Mouse (Mus musculus): ENCODE results near the gene Itgav. TPM values are rescaled to one million over a fixed set of nuclear protein-coding genes. Genes with fewer than 3 reads are reported as not detected.

The Itgav gene
- total and polyA plus RNA-seq, 3 experiments, result 6.5 to 7.2 TPM; not detected in 1

- no peak for DNase-seq (ENCODE audit: low read depth, low spot score)
- Histone ChIP-seq H3K36me3 (ENCODE audit: control insufficient read depth in 1 of 2, insufficient read depth in 2 of 2, low read length in 2 of 2) (peaks cover 0 to 2% of the 10 kb centered on the region in 2 experiments; a peak in 2 of 4 replicates), H3K4me1 (ENCODE audit: control insufficient read depth in 1 of 2, insufficient read depth in 2 of 2, low read length in 2 of 2) (no peaks in the 10 kb centered on the region), H3K9me3 (replicated peaks; ENCODE audit: insufficient read depth, low read length) (no peaks in the 10 kb centered on the region), H3K27ac (ENCODE audit: control insufficient read depth, low read depth, low read length) (no peak overlapping the region), H3K4me3 (ENCODE audit: control insufficient read depth in 1 of 2, insufficient read depth in 1 of 2, low read depth in 2 of 2, low read length in 2 of 2) (no peak overlapping the region), H3K79me2 (ENCODE audit: control insufficient read depth, insufficient read depth, low read length, poor library complexity) (no peaks in the 10 kb centered on the region), H3K9ac (ENCODE audit: control insufficient read depth, low read depth, low read length, poor library complexity, severe bottlenecking) (no peak overlapping the region), H3K27me3 (ENCODE audit: control insufficient read depth in 1 of 2, insufficient read depth in 2 of 2, low read length in 2 of 2) (no peaks in the 10 kb centered on the region)
- TF ChIP-seq JUND (IDR thresholded peaks at IDR 0.05; ENCODE audit: low read depth, low read length) (no peak), ZC3H11A (IDR thresholded peaks at IDR 0.05; ENCODE audit: low read depth, low read length) (no peak), ZKSCAN1 (IDR thresholded peaks at IDR 0.05; ENCODE audit: low read depth, low read length) (no peak), POLR2AphosphoS2 (IDR thresholded peaks at IDR 0.05; ENCODE audit: low read length) (no peak), MAZ (IDR thresholded peaks at IDR 0.05; ENCODE audit: low read depth, low read length) (no peak), TAL1 (IDR thresholded peaks at IDR 0.05; ENCODE audit: low read length) (no peak), NELFE (IDR thresholded peaks at IDR 0.05; ENCODE audit: low read depth, low read length) (no peak), CTCF (IDR thresholded peaks at IDR 0.05 in 2 of 3, conservative IDR thresholded peaks at IDR 0.05 in 1 of 3; ENCODE audit: control insufficient read depth in 1 of 3, insufficient read depth in 1 of 3, low read depth in 2 of 3, low read length in 3 of 3, poor library complexity in 1 of 3, severe bottlenecking in 1 of 3) (no peak), POLR2A (IDR thresholded peaks at IDR 0.05; ENCODE audit: control insufficient read depth in 1 of 2, insufficient read depth in 1 of 2, low read depth in 1 of 2, low read length in 2 of 2, poor library complexity in 1 of 2) (no peak), KAT2A (conservative IDR thresholded peaks at IDR 0.05; ENCODE audit: low read depth, low read length) (no peak), MYC (IDR thresholded peaks at IDR 0.05; ENCODE audit: low read depth, low read length) (no peak), ETS1 (IDR thresholded peaks at IDR 0.05; ENCODE audit: low read depth, low read length) (no peak), SIN3A (IDR thresholded peaks at IDR 0.05; ENCODE audit: low read length) (no peak), HCFC1 (IDR thresholded peaks at IDR 0.05; ENCODE audit: low read depth, low read length) (no peak), GATA1 (IDR thresholded peaks at IDR 0.05; ENCODE audit: low read depth, low read length) (no peak)
These were observed 48.5 kb upstream of the Itgav start for GRCm38 (mm10) chr2:83675681-83676080.

- Histone ChIP-seq H3K27me3 (ENCODE audit: control insufficient read depth in 1 of 2, insufficient read depth in 2 of 2, low read length in 2 of 2) (no peaks in the 10 kb centered on the region), H3K36me3 (ENCODE audit: control insufficient read depth in 1 of 2, insufficient read depth in 2 of 2, low read length in 2 of 2) (peaks cover 0 to 2% of the 10 kb centered on the region in 2 experiments; a peak in 2 of 4 replicates), H3K9ac (ENCODE audit: control insufficient read depth, low read depth, low read length, poor library complexity, severe bottlenecking) (no peak overlapping the region), H3K4me1 (ENCODE audit: control insufficient read depth in 1 of 2, insufficient read depth in 2 of 2, low read length in 2 of 2) (no peaks in the 10 kb centered on the region), H3K4me3 (ENCODE audit: control insufficient read depth in 1 of 2, insufficient read depth in 1 of 2, low read depth in 2 of 2, low read length in 2 of 2) (no peak overlapping the region), H3K9me3 (replicated peaks; ENCODE audit: insufficient read depth, low read length) (no peaks in the 10 kb centered on the region), H3K27ac (ENCODE audit: control insufficient read depth, low read depth, low read length) (no peak overlapping the region), H3K79me2 (ENCODE audit: control insufficient read depth, insufficient read depth, low read length, poor library complexity) (no peaks in the 10 kb centered on the region)
- DNase-seq (ENCODE audit: low read depth, low spot score), result no peak
- TF ChIP-seq POLR2AphosphoS5 (IDR thresholded peaks at IDR 0.05; ENCODE audit: borderline replicate concordance, low read depth, low read length), result no peak
- TF ChIP-seq MAZ (IDR thresholded peaks at IDR 0.05; ENCODE audit: low read depth, low read length), result no peak
- TF ChIP-seq MXI1 (IDR thresholded peaks at IDR 0.05; ENCODE audit: low read depth, low read length), result no peak
- no peak for TF ChIP-seq SIN3A (IDR thresholded peaks at IDR 0.05; ENCODE audit: low read length)
- TF ChIP-seq TAL1 (IDR thresholded peaks at IDR 0.05; ENCODE audit: low read length), result no peak
- TF ChIP-seq BHLHE40 (IDR thresholded peaks at IDR 0.05; ENCODE audit: borderline replicate concordance, low read depth, low read length), result no peak
- no peak for TF ChIP-seq UBTF (IDR thresholded peaks at IDR 0.05; ENCODE audit: borderline replicate concordance, insufficient read depth, low read depth, low read length)
These were observed 47.8 kb upstream of the Itgav start for GRCm38 (mm10) chr2:83676226-83676870.
